Comparison of ENCODE assay signal across 11 mouse cellular contexts in genomic region chr14:7824651-7825268, GRCm38 (mm10). TPM values are rescaled to one million over a fixed set of nuclear protein-coding genes. Genes with fewer than 3 reads are reported as not detected.
DNase-seq lines count a peak whose midpoint lies in the region; ATAC-seq and TF ChIP-seq lines count a peak whose summit lies in the region.
"Had no signal": no experiment of that assay in that cellular context is flagged by ENCODE, and none has a peak within 500 bp of the region (broad histone marks: within the 10 kb centered on the region; RNA-seq: fewer than 3 reads in every experiment).

No protein-coding gene starts in this region.

- H3K4me1 ChIP-seq in G1E (ENCODE audit: insufficient read depth, low read depth, low read length): peaks cover 26% of the 10 kb centered on the region
- H3K4me1 ChIP-seq in kidney, embryonic 16.5 days (ENCODE audit: insufficient read depth, low read length): peaks cover 55% of the 10 kb centered on the region
- peaks cover 38% of the 10 kb centered on the region for H3K4me1 ChIP-seq in lung, embryonic 16.5 days (replicated peaks; ENCODE audit: control insufficient read depth, insufficient read depth, low read length)
- H3K4me1 ChIP-seq in midbrain, embryonic 13.5 days (replicated peaks): peaks cover 38% of the 10 kb centered on the region

- DNase-seq in G1E (ENCODE audit: low spot score): no peak
- peak; percentile 72 for DNase-seq in adrenal gland, postnatal 14 days
- no peak for DNase-seq in spleen, postnatal 10 days (ENCODE audit: low spot score in 2 of 2)
- no peak for DNase-seq in thymus, postnatal 0 days (ENCODE audit: low spot score)
- DNase-seq: cerebellum, adult 11 months; lung, embryonic 14.5 days had no signal

- WGBS in kidney, embryonic 16.5 days: 28% methylated on average over 8 of the region's 8 CpGs
- 31% methylated on average over 8 of the region's 8 CpGs for WGBS in lung, embryonic 16.5 days
- WGBS in midbrain, embryonic 13.5 days: 84% methylated on average over 8 of the region's 8 CpGs

- H3K9me3 ChIP-seq in G1E (replicated peaks): no peaks in the 10 kb centered on the region
- H3K9me3 ChIP-seq in kidney, embryonic 16.5 days (ENCODE audit: low read length): no peaks in the 10 kb centered on the region
- no peaks in the 10 kb centered on the region for H3K9me3 ChIP-seq in lung, embryonic 16.5 days (ENCODE audit: control insufficient read depth, low read length)
- no peaks in the 10 kb centered on the region for H3K9me3 ChIP-seq in midbrain, embryonic 13.5 days
- H3K9me3 ChIP-seq: hindbrain, embryonic 13.5 days had no signal

- H3K4me2 ChIP-seq in kidney, embryonic 16.5 days (replicated peaks; ENCODE audit: low read depth, low read length): no peak overlapping the region
- H3K4me2 ChIP-seq in lung, embryonic 16.5 days (ENCODE audit: low read depth, low read length): no peak overlapping the region
- no peak overlapping the region for H3K4me2 ChIP-seq in midbrain, embryonic 13.5 days (replicated peaks)
- H3K4me2 ChIP-seq: hindbrain, embryonic 13.5 days; lung, embryonic 14.5 days had no signal

- TF ChIP-seq CTCF in G1E (IDR thresholded peaks at IDR 0.05; ENCODE audit: low read depth, low read length): no peak

- H3K4me3 ChIP-seq in G1E (ENCODE audit: low read depth, low read length): no peak overlapping the region
- no peak overlapping the region for H3K4me3 ChIP-seq in kidney, embryonic 16.5 days (ENCODE audit: low read length)
- no peak overlapping the region for H3K4me3 ChIP-seq in lung, embryonic 16.5 days (ENCODE audit: low read length)
- H3K4me3 ChIP-seq in midbrain, embryonic 13.5 days (replicated peaks): no peak overlapping the region
- H3K4me3 ChIP-seq: hindbrain, embryonic 13.5 days had no signal

- H3K27ac ChIP-seq in kidney, embryonic 16.5 days (ENCODE audit: low read length): peak overlapping the region; percentile 96
- no peak overlapping the region for H3K27ac ChIP-seq in lung, embryonic 16.5 days (ENCODE audit: low read length)
- H3K27ac ChIP-seq in midbrain, embryonic 13.5 days: no peak overlapping the region

- peaks cover 26% of the 10 kb centered on the region; the same call in 1 of the 2 replicates for H3K27me3 ChIP-seq in G1E (ENCODE audit: insufficient read depth, low read length)
- H3K27me3 ChIP-seq in kidney, embryonic 16.5 days (ENCODE audit: insufficient read depth, low read length): no peaks in the 10 kb centered on the region
- no peaks in the 10 kb centered on the region for H3K27me3 ChIP-seq in lung, embryonic 16.5 days (ENCODE audit: control insufficient read depth, insufficient read depth, low read depth, low read length)
- no peaks in the 10 kb centered on the region for H3K27me3 ChIP-seq in midbrain, embryonic 13.5 days
- H3K27me3 ChIP-seq: hindbrain, embryonic 13.5 days had no signal

- H3K9ac ChIP-seq in kidney, embryonic 16.5 days (replicated peaks; ENCODE audit: low read length): no peak overlapping the region; the same call in 1 of the 2 replicates
- no peak overlapping the region for H3K9ac ChIP-seq in lung, embryonic 16.5 days (ENCODE audit: low read length)
- H3K9ac ChIP-seq in midbrain, embryonic 13.5 days (replicated peaks): no peak overlapping the region
- H3K9ac ChIP-seq: lung, embryonic 14.5 days had no signal

- H3K36me3 ChIP-seq in G1E (replicated peaks): no peaks in the 10 kb centered on the region
- no peaks in the 10 kb centered on the region for H3K36me3 ChIP-seq in kidney, embryonic 16.5 days (ENCODE audit: insufficient read depth, low read length)
- no peaks in the 10 kb centered on the region for H3K36me3 ChIP-seq in lung, embryonic 16.5 days (ENCODE audit: control insufficient read depth, insufficient read depth, low read length)
- H3K36me3 ChIP-seq in midbrain, embryonic 13.5 days: no peaks in the 10 kb centered on the region
- H3K36me3 ChIP-seq: hindbrain, embryonic 13.5 days had no signal

- ATAC-seq in G1E (ENCODE audit: extremely low read depth, insufficient number of reproducible peaks, low FRiP score, poor library complexity, severe bottlenecking): peak; percentile 64; the same call in 1 of the 2 replicates
- peak; percentile 9; the same call in 1 of the 2 replicates for ATAC-seq in kidney, embryonic 16.5 days (ENCODE audit: low FRiP score, low TSS enrichment)
- peak; percentile 31 for ATAC-seq in lung, embryonic 16.5 days (ENCODE audit: low read depth)
- ATAC-seq in midbrain, embryonic 13.5 days: no peak

RNA-seq across cellular contexts. Expression of gene Flnb, which starts 7.0 kb away (rescaled TPM):
- total RNA-seq in G1E (2014; fragmentation: Nextera tagmentation): 1.7 and 1.8 TPM in 2 replicates
- total RNA-seq in G1E (2017): 2.0 and 2.4 TPM in 2 replicates
- 0.22 and 0.43 TPM in 2 replicates for polyA plus RNA-seq in G1E (2012)
- total RNA-seq in adrenal gland, postnatal 14 days (2021): 43.3 and 45.7 TPM in 2 replicates
- 21.2 and 23.4 TPM in 2 replicates for polyA plus RNA-seq in kidney, embryonic 16.5 days (2015; fragmentation: Nextera tagmentation; extraction: Ambion mirVana)
- polyA plus RNA-seq in lung, embryonic 16.5 days (2015; fragmentation: Nextera tagmentation; extraction: Ambion mirVana): 15.2 and 16.0 TPM in 2 replicates
- 8.0 and 8.2 TPM in 2 replicates for polyA plus RNA-seq in thymus, postnatal 0 days (2015; fragmentation: Nextera tagmentation; extraction: Ambion mirVana)
- polyA plus RNA-seq in midbrain, embryonic 13.5 days (2015; fragmentation: Nextera tagmentation; extraction: Ambion mirVana): 10.8 and 11.3 TPM in 2 replicates

RNA-seq across cellular contexts. Expression of gene Gm26661, which starts 33.4 kb away (rescaled TPM):
- not detected in 2 replicates for total RNA-seq in G1E (2014; fragmentation: Nextera tagmentation)
- total RNA-seq in G1E (2017): not detected in 2 replicates
- not detected in 2 replicates for polyA plus RNA-seq in G1E (2012)
- total RNA-seq in adrenal gland, postnatal 14 days (2021): not detected in 2 replicates
- polyA plus RNA-seq in kidney, embryonic 16.5 days (2015; fragmentation: Nextera tagmentation; extraction: Ambion mirVana): not detected in 2 replicates
- not detected in 2 replicates for polyA plus RNA-seq in lung, embryonic 16.5 days (2015; fragmentation: Nextera tagmentation; extraction: Ambion mirVana)
- polyA plus RNA-seq in thymus, postnatal 0 days (2015; fragmentation: Nextera tagmentation; extraction: Ambion mirVana): not detected in 2 replicates
- not detected in 2 replicates for polyA plus RNA-seq in midbrain, embryonic 13.5 days (2015; fragmentation: Nextera tagmentation; extraction: Ambion mirVana)
- total RNA-seq: neutrophil, adult 5-6 weeks had no signal
- polyA plus RNA-seq: hindbrain, embryonic 13.5 days; lung, embryonic 14.5 days had no signal
